In the genomic region with DNA sequence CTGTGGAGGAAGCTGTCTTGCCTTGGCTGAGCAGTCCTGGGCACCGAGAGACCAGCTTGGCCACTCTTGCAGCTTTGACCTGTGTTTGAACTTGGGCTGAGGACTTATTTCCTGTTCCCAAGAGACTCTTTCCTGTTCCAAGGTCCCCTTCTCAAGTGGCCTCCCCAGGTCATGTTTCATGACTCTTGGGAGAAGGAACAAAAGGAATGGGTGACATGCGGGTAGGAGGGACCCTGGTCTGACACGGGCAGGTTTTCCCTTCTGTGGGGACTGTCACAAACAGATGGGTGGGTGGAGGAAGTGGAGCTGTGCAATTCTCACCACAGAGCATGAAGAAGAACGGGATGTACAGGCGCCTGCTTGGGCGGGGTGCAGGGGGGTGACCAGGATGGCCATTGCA, we compare ENCODE assay signal across 14 mouse cellular contexts. TPM values are rescaled to one million over a fixed set of nuclear protein-coding genes. Genes with fewer than 3 reads are reported as not detected.
DNase-seq lines count a peak whose midpoint lies in the region; ATAC-seq and TF ChIP-seq lines count a peak whose summit lies in the region.
"Had no signal": no experiment of that assay in that cellular context is flagged by ENCODE, and none has a peak within 500 bp of the region (broad histone marks: within the 10 kb centered on the region; RNA-seq: fewer than 3 reads in every experiment).

No protein-coding gene starts in this region.

- 60% methylated on average over 6 of the region's 6 CpGs for WGBS in kidney, adult 2 months
- 51% methylated on average over 6 of the region's 6 CpGs for WGBS in kidney, embryonic 14.5 days
- WGBS in embryonic facial prominence, embryonic 10.5 days, result 76% methylated on average over 6 of the region's 6 CpGs
- WGBS in lung, adult 2 months, result 36% methylated on average over 6 of the region's 6 CpGs
- 88% methylated on average over 6 of the region's 6 CpGs for WGBS in hindbrain, embryonic 12.5 days

- no peak for TF ChIP-seq POLR2A in kidney, adult 2 months (IDR thresholded peaks at IDR 0.05; ENCODE audit: low read depth, low read length)
- TF ChIP-seq POLR2A in lung, adult 2 months (IDR thresholded peaks at IDR 0.05; ENCODE audit: borderline replicate concordance, extremely low read depth, low read depth, low read length), result no peak

- no peak overlapping the region for H3K27ac ChIP-seq in kidney, adult 2 months (ENCODE audit: insufficient read depth, low read depth, low read length)
- H3K27ac ChIP-seq in kidney, embryonic 14.5 days (ENCODE audit: low read depth, low read length), result no peak overlapping the region
- H3K27ac ChIP-seq in embryonic facial prominence, embryonic 10.5 days (replicated peaks), result peak overlapping the region; percentile 40; the same call in 1 of the 2 replicates
- H3K27ac ChIP-seq in hindbrain, embryonic 12.5 days, result no peak overlapping the region
- H3K27ac ChIP-seq: forebrain, embryonic 15.5 days; heart, adult 2 months; hindbrain, embryonic 14.5 days; layer of hippocampus, adult 2 months had no signal

- H3K9ac ChIP-seq in kidney, embryonic 14.5 days (ENCODE audit: low read depth, low read length), result no peak overlapping the region
- no peak overlapping the region for H3K9ac ChIP-seq in hindbrain, embryonic 12.5 days
- H3K9ac ChIP-seq: forebrain, embryonic 15.5 days; hindbrain, embryonic 14.5 days had no signal

- no peaks in the 10 kb centered on the region for H3K4me1 ChIP-seq in kidney, adult 2 months (ENCODE audit: control insufficient read depth, insufficient read depth, low read length)
- H3K4me1 ChIP-seq in kidney, embryonic 14.5 days (ENCODE audit: control insufficient read depth, insufficient read depth, low read length), result peaks cover 8% of the 10 kb centered on the region; the same call in 1 of the 2 replicates
- H3K4me1 ChIP-seq in embryonic facial prominence, embryonic 10.5 days, result peaks cover 37% of the 10 kb centered on the region
- H3K4me1 ChIP-seq in lung, adult 2 months (ENCODE audit: control insufficient read depth, insufficient read depth, low read length), result peaks cover 15% of the 10 kb centered on the region
- H3K4me1 ChIP-seq in hindbrain, embryonic 12.5 days, result peaks cover 20% of the 10 kb centered on the region

- DNase-seq in kidney, adult 2 months, result peak; percentile 51
- DNase-seq in embryonic facial prominence, embryonic 10.5 days (ENCODE audit: low spot score), result no peak
- peak; percentile 54 for DNase-seq in lung, adult 2 months
- DNase-seq in monocyte, adult 2 months (ENCODE audit: low read depth in 1 of 2, low spot score in 2 of 2), result peak; percentile 69 to 73
- no peak for DNase-seq in adipocyte (ENCODE audit: low spot score)
- DNase-seq in thymus, postnatal 14 days, result no peak
- DNase-seq: heart, adult 2 months; left cerebral cortex, postnatal 4 days; right cerebral cortex, adult 18-20 months had no signal

- no peak overlapping the region for H3K4me2 ChIP-seq in kidney, embryonic 14.5 days (replicated peaks; ENCODE audit: low read depth, low read length)
- H3K4me2 ChIP-seq in hindbrain, embryonic 12.5 days (replicated peaks), result no peak overlapping the region
- H3K4me2 ChIP-seq: forebrain, embryonic 15.5 days; hindbrain, embryonic 14.5 days had no signal

- no peaks in the 10 kb centered on the region for H3K9me3 ChIP-seq in kidney, embryonic 14.5 days (ENCODE audit: control insufficient read depth, low read length)
- H3K9me3 ChIP-seq in embryonic facial prominence, embryonic 10.5 days, result no peaks in the 10 kb centered on the region; the same call in 1 of the 2 replicates
- no peaks in the 10 kb centered on the region for H3K9me3 ChIP-seq in hindbrain, embryonic 12.5 days (replicated peaks)
- H3K9me3 ChIP-seq: forebrain, embryonic 15.5 days had no signal

- H3K4me3 ChIP-seq in kidney, adult 2 months (ENCODE audit: insufficient read depth, low read depth, low read length), result no peak overlapping the region
- no peak overlapping the region for H3K4me3 ChIP-seq in kidney, embryonic 14.5 days (ENCODE audit: low read length)
- no peak overlapping the region; the same call in 1 of the 2 replicates for H3K4me3 ChIP-seq in embryonic facial prominence, embryonic 10.5 days
- H3K4me3 ChIP-seq in lung, adult 2 months (replicated peaks; ENCODE audit: extremely low read depth, low read depth, low read length), result no peak overlapping the region
- no peak overlapping the region for H3K4me3 ChIP-seq in hindbrain, embryonic 12.5 days
- H3K4me3 ChIP-seq: forebrain, embryonic 15.5 days; heart, adult 2 months; layer of hippocampus, adult 2 months had no signal

- H3K27me3 ChIP-seq in kidney, adult 2 months (replicated peaks; ENCODE audit: control insufficient read depth, insufficient read depth, low read length), result no peaks in the 10 kb centered on the region
- H3K27me3 ChIP-seq in kidney, embryonic 14.5 days (ENCODE audit: control insufficient read depth, insufficient read depth, low read length), result no peaks in the 10 kb centered on the region
- H3K27me3 ChIP-seq in embryonic facial prominence, embryonic 10.5 days (replicated peaks; ENCODE audit: low read depth, poor library complexity, severe bottlenecking), result peaks cover 42% of the 10 kb centered on the region
- H3K27me3 ChIP-seq in hindbrain, embryonic 12.5 days, result 0 out of 2 replicates have a peak, but pooled peaks cover 18% of the 10 kb centered on the region
- H3K27me3 ChIP-seq: forebrain, embryonic 15.5 days had no signal

- no peak for TF ChIP-seq CTCF in kidney, adult 2 months (conservative IDR thresholded peaks at IDR 0.05; ENCODE audit: insufficient read depth, insufficient read length, low read depth, low read length)
- no peak for TF ChIP-seq CTCF in lung, adult 2 months (IDR thresholded peaks at IDR 0.05; ENCODE audit: insufficient read depth, low read length)

- H3K36me3 ChIP-seq in kidney, adult 2 months (ENCODE audit: control insufficient read depth, insufficient read depth, low read length), result no peaks in the 10 kb centered on the region
- H3K36me3 ChIP-seq in kidney, embryonic 14.5 days (ENCODE audit: control insufficient read depth, insufficient read depth, low read length), result no peaks in the 10 kb centered on the region
- no peaks in the 10 kb centered on the region for H3K36me3 ChIP-seq in embryonic facial prominence, embryonic 10.5 days (replicated peaks)
- H3K36me3 ChIP-seq in hindbrain, embryonic 12.5 days, result no peaks in the 10 kb centered on the region
- H3K36me3 ChIP-seq: forebrain, embryonic 15.5 days had no signal

- no peak for ATAC-seq in kidney, embryonic 14.5 days (ENCODE audit: low FRiP score, low TSS enrichment)
- ATAC-seq in hindbrain, embryonic 12.5 days (ENCODE audit: low FRiP score), result no peak
- ATAC-seq: forebrain, embryonic 15.5 days had no signal

RNA-seq across cellular contexts. Expression of gene Epha2, which starts 29.3 kb away (rescaled TPM):
- polyA plus RNA-seq in kidney, adult 2 months (2012; rRNA removed), result 8.1 and 9.6 TPM in 2 replicates
- 3.7 and 3.9 TPM in 2 replicates for polyA plus RNA-seq in kidney, embryonic 14.5 days (2014; fragmentation: Nextera tagmentation; extraction: Ambion mirVana)
- polyA plus RNA-seq in embryonic facial prominence, embryonic 10.5 days (2016; fragmentation: Nextera tagmentation; extraction: Ambion mirVana), result 2.4 and 3.0 TPM in 2 replicates
- polyA plus RNA-seq in lung, adult 2 months (2012; rRNA removed), result 54.0 and 68.8 TPM in 2 replicates
- 2.7 and 3.2 TPM in 2 replicates for polyA plus RNA-seq in hindbrain, embryonic 12.5 days (2016; fragmentation: Nextera tagmentation; extraction: Ambion mirVana)

RNA-seq across cellular contexts. Expression of gene Arhgef19, which starts 32.4 kb away (rescaled TPM):
- 4.9 and 5.1 TPM in 2 replicates for polyA plus RNA-seq in kidney, adult 2 months (2012; rRNA removed)
- 6.8 and 7.4 TPM in 2 replicates for polyA plus RNA-seq in kidney, embryonic 14.5 days (2014; fragmentation: Nextera tagmentation; extraction: Ambion mirVana)
- 6.1 and 8.7 TPM in 2 replicates for polyA plus RNA-seq in embryonic facial prominence, embryonic 10.5 days (2016; fragmentation: Nextera tagmentation; extraction: Ambion mirVana)
- 11.5 and 15.3 TPM in 2 replicates for polyA plus RNA-seq in lung, adult 2 months (2012; rRNA removed)
- 6.1 and 10.9 TPM in 2 replicates for polyA plus RNA-seq in hindbrain, embryonic 12.5 days (2016; fragmentation: Nextera tagmentation; extraction: Ambion mirVana)

RNA-seq across cellular contexts. Expression of gene Rsg1, which starts 58.0 kb away (rescaled TPM):
- 1.2 and 1.6 TPM in 2 replicates for polyA plus RNA-seq in kidney, adult 2 months (2012; rRNA removed)
- 3.6 and 5.0 TPM in 2 replicates for polyA plus RNA-seq in kidney, embryonic 14.5 days (2014; fragmentation: Nextera tagmentation; extraction: Ambion mirVana)
- polyA plus RNA-seq in embryonic facial prominence, embryonic 10.5 days (2016; fragmentation: Nextera tagmentation; extraction: Ambion mirVana), result 8.4 and 8.5 TPM in 2 replicates
- 1.9 and 3.7 TPM in 2 replicates for polyA plus RNA-seq in lung, adult 2 months (2012; rRNA removed)
- 5.8 and 5.9 TPM in 2 replicates for polyA plus RNA-seq in hindbrain, embryonic 12.5 days (2016; fragmentation: Nextera tagmentation; extraction: Ambion mirVana)

Comparison
In these comparisons a context has a peak if more than half of its experiments do, and no peak if none do; other contexts are left out.
1. DNase-seq: peak in kidney, adult 2 months (single experiment), lung, adult 2 months (single experiment) and monocyte, adult 2 months (2 of 2); none in embryonic facial prominence, embryonic 10.5 days (single experiment), adipocyte (single experiment) and thymus, postnatal 14 days (single experiment).